Mouse (Mus musculus): Measurements from ENCODE around the gene Pam. TPM values are rescaled to one million over a fixed set of nuclear protein-coding genes. Genes with fewer than 3 reads are reported as not detected.
A peak's percentile ranks its signal among the peaks of the same experiment; 100 is the strongest.
"Not testable (repeated sequence)": the region's sequence is repeated elsewhere in the genome, so short reads cannot be mapped to it uniquely, and the experiment has no call there.

The Pam gene
- polyA plus RNA-seq, 1 experiment: 54.7 TPM

GRCm38 (mm10) chr1:97960124-97960523, 135.3 kb downstream of the Pam start:
- no peak for DNase-seq

DNA sequence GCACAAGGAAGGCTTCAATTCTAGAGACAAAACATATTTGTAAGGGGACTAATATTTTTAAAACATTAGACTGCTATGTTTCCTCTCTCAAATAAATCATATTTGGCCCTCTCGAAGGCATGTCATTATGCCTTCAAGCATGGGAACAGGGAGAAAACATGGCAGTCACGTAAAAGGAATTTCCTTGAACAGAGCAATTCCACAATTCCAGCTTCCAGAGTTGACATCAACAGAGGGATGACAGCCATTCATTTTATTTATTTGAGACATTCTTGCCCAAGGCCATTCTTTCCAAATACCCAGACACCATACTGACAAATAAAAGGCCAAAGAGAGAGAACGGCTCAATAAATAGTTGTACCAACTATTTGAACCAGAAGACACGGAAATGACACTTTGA, 136.7 kb downstream of the Pam start:
- no peaks in the 10 kb centered on the region for H3K4me1 ChIP-seq (ENCODE audit: control insufficient read depth, insufficient read depth, low read length)
- TF ChIP-seq CTCF (conservative IDR thresholded peaks at IDR 0.05; ENCODE audit: insufficient read depth, insufficient read length, low read depth, low read length): no peak
- TF ChIP-seq POLR2A (IDR thresholded peaks at IDR 0.05; ENCODE audit: low read depth, low read length): no peak

More at GRCm38 (mm10) chr1:97960124-97960523, 135.3 kb downstream of the Pam start:
- TF ChIP-seq POLR2A (IDR thresholded peaks at IDR 0.05; ENCODE audit: low read depth, low read length): no peak
- H3K27ac ChIP-seq (ENCODE audit: insufficient read depth, low read depth, low read length): no peak overlapping the region; the same call in 1 of the 2 replicates
- H3K27me3 ChIP-seq (replicated peaks; ENCODE audit: control insufficient read depth, insufficient read depth, low read length): no peaks in the 10 kb centered on the region
- peaks cover 1% of the 10 kb centered on the region; the same call in 1 of the 2 replicates for H3K36me3 ChIP-seq (ENCODE audit: control insufficient read depth, insufficient read depth, low read length)
- WGBS: 83% methylated on average over 6 of the region's 6 CpGs
- no peaks in the 10 kb centered on the region for H3K4me1 ChIP-seq (ENCODE audit: control insufficient read depth, insufficient read depth, low read length)
- H3K4me3 ChIP-seq (ENCODE audit: insufficient read depth, low read depth, low read length): no peak overlapping the region

GRCm38 (mm10) chr1:97949258-97949657, 146.2 kb downstream of the Pam start:
- H3K27ac ChIP-seq (ENCODE audit: insufficient read depth, low read depth, low read length); DNase-seq; H3K4me3 ChIP-seq (ENCODE audit: insufficient read depth, low read depth, low read length); H3K4me1 ChIP-seq (ENCODE audit: control insufficient read depth, insufficient read depth, low read length); H3K27me3 ChIP-seq (replicated peaks; ENCODE audit: control insufficient read depth, insufficient read depth, low read length); H3K36me3 ChIP-seq (ENCODE audit: control insufficient read depth, insufficient read depth, low read length): not testable (repeated sequence)
- 93% methylated on average over 17 of the region's 17 CpGs for WGBS

More for the DNA sequence above, 136.7 kb downstream of the Pam start:
- H3K27me3 ChIP-seq (replicated peaks; ENCODE audit: control insufficient read depth, insufficient read depth, low read length): no peaks in the 10 kb centered on the region
- H3K27ac ChIP-seq (ENCODE audit: insufficient read depth, low read depth, low read length): no peak overlapping the region
- WGBS: 87% methylated on average over 4 of the region's 4 CpGs
- DNase-seq: no peak
- no peak overlapping the region for H3K4me3 ChIP-seq (ENCODE audit: insufficient read depth, low read depth, low read length)
- no peaks in the 10 kb centered on the region for H3K36me3 ChIP-seq (ENCODE audit: control insufficient read depth, insufficient read depth, low read length)

- no peak overlapping the region for H3K27ac ChIP-seq (ENCODE audit: insufficient read depth, low read depth, low read length)
These were observed 148.3 kb downstream of the Pam start for GRCm38 (mm10) chr1:97947100-97947499.

DNA sequence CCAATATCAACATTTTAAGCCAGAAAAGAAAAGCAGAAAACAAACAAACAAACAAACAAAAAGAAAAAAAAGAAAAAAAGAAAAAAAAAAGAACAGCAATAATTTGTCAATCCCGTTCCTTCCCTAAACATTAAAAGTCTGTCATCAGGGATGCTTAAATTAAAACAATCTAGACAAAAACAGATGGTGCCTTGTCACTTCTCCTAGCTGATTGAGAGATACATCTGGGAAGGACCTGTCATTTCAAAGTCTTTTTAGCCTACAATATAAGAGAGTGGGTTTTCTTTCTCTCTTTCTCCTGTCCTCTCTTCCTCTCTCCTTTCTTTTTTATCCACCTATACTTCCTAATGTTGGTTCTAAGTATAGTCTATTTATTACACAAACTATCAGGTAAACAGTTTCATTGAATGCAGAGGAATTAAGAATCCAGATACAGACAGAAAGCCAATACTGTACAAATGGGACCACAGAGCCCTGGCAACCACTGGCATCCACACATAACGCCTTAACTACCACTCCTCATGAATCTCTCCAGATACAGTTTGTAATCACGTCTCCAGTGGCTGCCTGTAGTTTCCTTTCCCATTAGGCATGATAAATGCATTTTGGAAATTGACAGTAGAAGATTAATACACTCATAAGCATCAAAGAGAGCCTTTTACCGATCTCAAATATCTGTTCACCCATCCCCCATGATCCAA, 151.4 kb downstream of the Pam start:
- H3K36me3 ChIP-seq (ENCODE audit: control insufficient read depth, insufficient read depth, low read length): no peaks in the 10 kb centered on the region
- 71% methylated on average over 4 of the region's 4 CpGs for WGBS
- DNase-seq: no peak
- H3K27ac ChIP-seq (ENCODE audit: insufficient read depth, low read depth, low read length): no peak overlapping the region
- peaks cover 4% of the 10 kb centered on the region; the same call in 1 of the 2 replicates for H3K4me1 ChIP-seq (ENCODE audit: control insufficient read depth, insufficient read depth, low read length)
- no peaks in the 10 kb centered on the region for H3K27me3 ChIP-seq (replicated peaks; ENCODE audit: control insufficient read depth, insufficient read depth, low read length)
- H3K4me3 ChIP-seq (ENCODE audit: insufficient read depth, low read depth, low read length): no peak overlapping the region
- TF ChIP-seq CTCF (conservative IDR thresholded peaks at IDR 0.05; ENCODE audit: insufficient read depth, insufficient read length, low read depth, low read length) (no peak), POLR2A (IDR thresholded peaks at IDR 0.05; ENCODE audit: low read depth, low read length) (no peak)

More at GRCm38 (mm10) chr1:97947100-97947499, 148.3 kb downstream of the Pam start:
- WGBS: 91% methylated on average over 3 of the region's 3 CpGs
- H3K36me3 ChIP-seq (ENCODE audit: control insufficient read depth, insufficient read depth, low read length): no peaks in the 10 kb centered on the region
- no peaks in the 10 kb centered on the region for H3K27me3 ChIP-seq (replicated peaks; ENCODE audit: control insufficient read depth, insufficient read depth, low read length)
- no peak for TF ChIP-seq POLR2A (IDR thresholded peaks at IDR 0.05; ENCODE audit: low read depth, low read length)
- TF ChIP-seq CTCF (conservative IDR thresholded peaks at IDR 0.05; ENCODE audit: insufficient read depth, insufficient read length, low read depth, low read length): no peak
- peaks cover 4% of the 10 kb centered on the region; the same call in 1 of the 2 replicates for H3K4me1 ChIP-seq (ENCODE audit: control insufficient read depth, insufficient read depth, low read length)
- DNase-seq: no peak
- H3K4me3 ChIP-seq (ENCODE audit: insufficient read depth, low read depth, low read length): no peak overlapping the region

DNA sequence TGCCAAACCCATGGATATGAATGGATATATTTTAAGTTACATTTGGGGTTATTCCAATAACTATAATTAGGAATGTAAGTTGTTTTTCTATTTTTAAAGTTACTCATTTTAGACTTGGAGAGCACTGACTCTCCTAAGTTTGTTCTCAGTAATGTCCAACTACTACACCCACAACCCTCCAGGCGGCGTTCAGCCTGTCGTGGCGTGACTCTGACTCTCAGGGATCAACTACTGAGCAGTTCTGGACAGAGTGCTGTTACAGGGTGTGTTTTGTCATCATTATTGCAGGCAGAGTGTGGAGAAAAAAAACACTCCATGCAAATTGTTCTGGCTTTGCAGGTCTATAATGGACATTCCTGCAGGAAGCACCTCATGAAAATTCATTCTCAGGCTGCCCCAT, 152.0 kb downstream of the Pam start:
- peaks cover 4% of the 10 kb centered on the region; the same call in 1 of the 2 replicates for H3K4me1 ChIP-seq (ENCODE audit: control insufficient read depth, insufficient read depth, low read length)
- H3K36me3 ChIP-seq (ENCODE audit: control insufficient read depth, insufficient read depth, low read length): no peaks in the 10 kb centered on the region
- H3K4me3 ChIP-seq (ENCODE audit: insufficient read depth, low read depth, low read length): no peak overlapping the region
- H3K27ac ChIP-seq (ENCODE audit: insufficient read depth, low read depth, low read length): peak overlapping the region; percentile 28; the same call in 1 of the 2 replicates
- no peaks in the 10 kb centered on the region for H3K27me3 ChIP-seq (replicated peaks; ENCODE audit: control insufficient read depth, insufficient read depth, low read length)
- no peak for TF ChIP-seq POLR2A (IDR thresholded peaks at IDR 0.05; ENCODE audit: low read depth, low read length)
- 45% methylated on average over 4 of the region's 4 CpGs for WGBS
- peak; percentile 50 for DNase-seq

- Histone ChIP-seq H3K36me3 (ENCODE audit: control insufficient read depth, insufficient read depth, low read length) (no peaks in the 10 kb centered on the region), H3K27ac (ENCODE audit: insufficient read depth, low read depth, low read length) (no peak overlapping the region), H3K4me3 (ENCODE audit: insufficient read depth, low read depth, low read length) (no peak overlapping the region), H3K27me3 (replicated peaks; ENCODE audit: control insufficient read depth, insufficient read depth, low read length) (no peaks in the 10 kb centered on the region), H3K4me1 (ENCODE audit: control insufficient read depth, insufficient read depth, low read length) (peaks cover 4% of the 10 kb centered on the region; the same call in 1 of the 2 replicates)
- DNase-seq: no peak
- 42% methylated on average over 2 of the region's 2 CpGs for WGBS
- TF ChIP-seq CTCF (conservative IDR thresholded peaks at IDR 0.05; ENCODE audit: insufficient read depth, insufficient read length, low read depth, low read length) (no peak), POLR2A (IDR thresholded peaks at IDR 0.05; ENCODE audit: low read depth, low read length) (no peak)
These were observed 152.5 kb downstream of the Pam start for GRCm38 (mm10) chr1:97942966-97943365.

Data from kidney, adult 2 months (tissue).